Mouse (Mus musculus): Measurements from ENCODE around the gene Akap8. TPM values are rescaled to one million over a fixed set of nuclear protein-coding genes. Genes with fewer than 3 reads are reported as not detected.

Gene Akap8
- total RNA-seq, 1 experiment: 156 TPM

DNA sequence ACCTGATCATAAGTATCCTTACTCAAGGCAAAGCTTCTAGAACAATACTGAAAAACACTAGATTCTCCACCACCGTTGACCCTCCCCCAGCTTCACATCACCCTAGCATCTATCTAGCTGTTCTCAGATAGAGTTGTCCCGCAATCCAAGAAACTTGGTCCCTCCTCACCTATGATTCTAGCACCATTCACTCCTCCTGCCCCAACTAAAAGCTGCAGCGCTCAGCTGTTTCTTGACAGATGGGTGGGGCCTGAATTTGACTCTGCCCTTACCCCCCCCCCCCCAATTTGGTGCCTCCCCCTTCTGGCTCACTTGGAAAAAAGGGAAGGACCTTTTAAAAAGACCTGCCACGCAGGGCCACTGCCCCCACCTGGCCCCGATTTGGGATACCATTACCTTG lies 43.8 kb upstream of the Akap8 start:
- no peaks in the 10 kb centered on the region for H3K9me3 ChIP-seq (ENCODE audit: control insufficient read depth, insufficient read depth, low read depth, low read length)
- H3K27ac ChIP-seq (ENCODE audit: insufficient read depth, low read depth, low read length, poor library complexity, severe bottlenecking): no peak overlapping the region
- no peak for DNase-seq (ENCODE audit: low read depth, low spot score)
- peak overlapping the region; percentile 97 to 99; a peak in 3 of 4 replicates for H3K4me3 ChIP-seq (ENCODE audit: insufficient read depth in 1 of 2, low read depth in 1 of 2, low read length in 2 of 2, poor library complexity in 1 of 2, severe bottlenecking in 1 of 2)
- in situ Hi-C loops (cut with MboI; ENCODE audit: low sequenced_read_pairs in 2 of 2, unreplicated experiment in 2 of 2): no loop called here
- H3K36me3 ChIP-seq (ENCODE audit: control insufficient read depth, insufficient read depth, low read length, poor library complexity, severe bottlenecking): peaks cover 14% of the 10 kb centered on the region
- no peak overlapping the region; the same call in 1 of the 2 replicates for H3K9ac ChIP-seq (ENCODE audit: insufficient read depth, low read depth, low read length, poor library complexity, severe bottlenecking)
- peaks cover 2 to 11% of the 10 kb centered on the region in 2 experiments; a peak in 3 of 4 replicates for H3K4me1 ChIP-seq (ENCODE audit: control insufficient read depth in 2 of 2, insufficient read depth in 2 of 2, low read length in 2 of 2, poor library complexity in 1 of 2)
- TF ChIP-seq CHD2 (IDR thresholded peaks at IDR 0.05; ENCODE audit: low read depth, low read length) (no peak), MAFK (IDR thresholded peaks at IDR 0.05; ENCODE audit: insufficient read depth, low read depth, low read length) (no peak), HCFC1 (IDR thresholded peaks at IDR 0.05; ENCODE audit: borderline replicate concordance, insufficient read depth, low read length) (no peak)

DNA sequence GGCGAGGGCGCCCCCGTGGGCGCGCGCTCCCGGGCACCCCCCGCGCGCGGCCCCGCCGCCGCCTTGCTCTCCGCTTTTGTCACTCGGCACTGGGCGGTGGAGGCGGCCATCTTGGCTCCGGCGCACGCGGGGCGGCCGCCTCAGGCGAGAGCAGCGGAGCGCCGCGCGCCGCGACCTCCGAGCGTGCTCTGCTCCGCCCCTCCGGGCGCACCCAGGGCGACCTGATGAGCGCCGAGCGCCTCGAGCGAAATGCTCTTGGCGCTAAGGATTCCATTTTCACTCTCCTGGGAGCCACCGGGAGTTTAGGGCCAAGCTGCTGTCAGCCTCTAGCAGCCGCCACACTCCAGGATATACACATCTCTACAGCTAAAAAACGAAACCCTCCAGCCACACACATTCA lies 43.3 kb upstream of the Akap8 start:
- TF ChIP-seq MAFK (IDR thresholded peaks at IDR 0.05; ENCODE audit: insufficient read depth, low read depth, low read length) (no peak), HCFC1 (IDR thresholded peaks at IDR 0.05; ENCODE audit: borderline replicate concordance, insufficient read depth, low read length) (peak; percentile 81)
- peak; percentile 75 for DNase-seq (ENCODE audit: low read depth, low spot score)
- H3K4me3 ChIP-seq (ENCODE audit: insufficient read depth in 1 of 2, low read depth in 1 of 2, low read length in 2 of 2, poor library complexity in 1 of 2, severe bottlenecking in 1 of 2): peak overlapping the region; percentile 97 to 99
- H3K9me3 ChIP-seq (ENCODE audit: control insufficient read depth, insufficient read depth, low read depth, low read length): no peaks in the 10 kb centered on the region
- peaks cover 2 to 11% of the 10 kb centered on the region in 2 experiments; a peak in 3 of 4 replicates for H3K4me1 ChIP-seq (ENCODE audit: control insufficient read depth in 2 of 2, insufficient read depth in 2 of 2, low read length in 2 of 2, poor library complexity in 1 of 2)
- peak overlapping the region; percentile 96 for H3K9ac ChIP-seq (ENCODE audit: insufficient read depth, low read depth, low read length, poor library complexity, severe bottlenecking)
- peak overlapping the region; percentile 21; the same call in 1 of the 2 replicates for H3K27ac ChIP-seq (ENCODE audit: insufficient read depth, low read depth, low read length, poor library complexity, severe bottlenecking)
- H3K36me3 ChIP-seq (ENCODE audit: control insufficient read depth, insufficient read depth, low read length, poor library complexity, severe bottlenecking): peaks cover 19% of the 10 kb centered on the region
- in situ Hi-C loops (cut with MboI; ENCODE audit: low sequenced_read_pairs in 2 of 2, unreplicated experiment in 2 of 2): no loop called here

GRCm38 (mm10) chr17:32363821-32364301 lies 42.8 kb upstream of the Akap8 start:
- no peak for TF ChIP-seq MAFK (IDR thresholded peaks at IDR 0.05; ENCODE audit: insufficient read depth, low read depth, low read length)
- TF ChIP-seq ZNF384 (IDR thresholded peaks at IDR 0.05; ENCODE audit: low read depth, low read length): no peak
- no peak for TF ChIP-seq CHD2 (IDR thresholded peaks at IDR 0.05; ENCODE audit: low read depth, low read length)
- no peak for TF ChIP-seq ZC3H11A (IDR thresholded peaks at IDR 0.05; ENCODE audit: borderline replicate concordance, low read depth, low read length)
- no peak for TF ChIP-seq HCFC1 (IDR thresholded peaks at IDR 0.05; ENCODE audit: borderline replicate concordance, insufficient read depth, low read length)
- in situ Hi-C loops (cut with MboI; ENCODE audit: low sequenced_read_pairs in 2 of 2, unreplicated experiment in 2 of 2): no loop called here
- Histone ChIP-seq H3K36me3 (ENCODE audit: control insufficient read depth, insufficient read depth, low read length, poor library complexity, severe bottlenecking) (peaks cover 23% of the 10 kb centered on the region), H3K9ac (ENCODE audit: insufficient read depth, low read depth, low read length, poor library complexity, severe bottlenecking) (peak overlapping the region; percentile 96), H3K4me1 (ENCODE audit: control insufficient read depth in 2 of 2, insufficient read depth in 2 of 2, low read length in 2 of 2, poor library complexity in 1 of 2) (peaks cover 2 to 11% of the 10 kb centered on the region in 2 experiments; a peak in 3 of 4 replicates), H3K27ac (ENCODE audit: insufficient read depth, low read depth, low read length, poor library complexity, severe bottlenecking) (peak overlapping the region; percentile 21; the same call in 1 of the 2 replicates), H3K9me3 (ENCODE audit: control insufficient read depth, insufficient read depth, low read depth, low read length) (no peaks in the 10 kb centered on the region), H3K4me3 (ENCODE audit: insufficient read depth in 1 of 2, low read depth in 1 of 2, low read length in 2 of 2, poor library complexity in 1 of 2, severe bottlenecking in 1 of 2) (peak overlapping the region; percentile 97 to 99)
- DNase-seq (ENCODE audit: low read depth, low spot score): no peak

DNA sequence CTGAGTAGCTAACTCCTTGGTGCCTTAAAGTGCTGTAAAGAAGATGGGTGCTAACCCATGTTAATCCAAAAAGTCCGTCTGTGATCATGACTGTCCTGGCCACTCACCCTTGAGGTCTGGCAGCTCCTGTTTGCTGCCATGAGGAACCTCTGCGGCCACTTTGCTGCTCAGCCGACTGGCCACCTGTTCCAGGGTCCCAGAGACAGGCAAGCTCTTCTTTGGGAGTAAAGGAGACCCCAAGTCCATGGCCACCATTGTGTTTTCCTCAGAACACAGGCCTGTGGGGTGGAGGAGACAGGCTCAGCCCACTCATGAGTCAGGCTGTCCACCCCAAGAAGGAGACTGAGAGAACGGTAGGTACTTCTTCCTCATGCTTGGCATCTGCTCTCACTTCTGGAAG lies 41.6 kb upstream of the Akap8 start:
- DNase-seq (ENCODE audit: low read depth, low spot score): no peak
- H3K9ac ChIP-seq (ENCODE audit: insufficient read depth, low read depth, low read length, poor library complexity, severe bottlenecking): no peak overlapping the region
- H3K4me1 ChIP-seq (ENCODE audit: control insufficient read depth in 2 of 2, insufficient read depth in 2 of 2, low read length in 2 of 2, poor library complexity in 1 of 2): peaks cover 2 to 13% of the 10 kb centered on the region in 2 experiments; a peak in 3 of 4 replicates
- H3K36me3 ChIP-seq (ENCODE audit: control insufficient read depth, insufficient read depth, low read length, poor library complexity, severe bottlenecking): peaks cover 33% of the 10 kb centered on the region
- TF ChIP-seq ZNF384 (IDR thresholded peaks at IDR 0.05; ENCODE audit: low read depth, low read length) (no peak), MAFK (IDR thresholded peaks at IDR 0.05; ENCODE audit: insufficient read depth, low read depth, low read length) (no peak), HCFC1 (IDR thresholded peaks at IDR 0.05; ENCODE audit: borderline replicate concordance, insufficient read depth, low read length) (no peak), CHD2 (IDR thresholded peaks at IDR 0.05; ENCODE audit: low read depth, low read length) (no peak), ZC3H11A (IDR thresholded peaks at IDR 0.05; ENCODE audit: borderline replicate concordance, low read depth, low read length) (no peak)
- H3K27ac ChIP-seq (ENCODE audit: insufficient read depth, low read depth, low read length, poor library complexity, severe bottlenecking): no peak overlapping the region
- H3K4me3 ChIP-seq (ENCODE audit: insufficient read depth in 1 of 2, low read depth in 1 of 2, low read length in 2 of 2, poor library complexity in 1 of 2, severe bottlenecking in 1 of 2): no peak overlapping the region
- in situ Hi-C loops (cut with MboI; ENCODE audit: low sequenced_read_pairs in 2 of 2, unreplicated experiment in 2 of 2): no loop called here
- no peaks in the 10 kb centered on the region for H3K9me3 ChIP-seq (ENCODE audit: control insufficient read depth, insufficient read depth, low read depth, low read length)

DNA sequence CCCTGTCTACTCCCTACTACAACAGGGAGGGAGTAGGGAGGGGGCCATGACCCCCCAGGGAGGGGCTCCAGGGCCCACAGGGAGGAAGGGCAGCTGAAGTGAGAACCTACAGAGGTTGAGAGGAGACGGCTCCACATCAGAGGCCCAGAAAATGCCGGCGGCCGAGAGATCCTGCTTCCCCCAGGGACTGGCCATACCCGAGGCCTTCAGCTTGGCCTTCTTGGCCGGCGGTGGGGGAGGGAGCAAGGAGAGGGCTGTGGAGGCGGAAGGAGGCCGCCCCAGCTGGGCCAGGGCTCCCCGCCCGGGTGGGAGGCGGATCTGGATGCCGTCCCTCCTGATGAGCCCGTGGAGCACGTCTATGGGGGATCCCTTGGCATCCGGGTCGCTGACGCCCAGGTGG lies 38.9 kb upstream of the Akap8 start:
- Histone ChIP-seq H3K27ac (ENCODE audit: insufficient read depth, low read depth, low read length, poor library complexity, severe bottlenecking) (no peak overlapping the region), H3K4me1 (ENCODE audit: control insufficient read depth in 2 of 2, insufficient read depth in 2 of 2, low read length in 2 of 2, poor library complexity in 1 of 2) (peaks cover 0 to 14% of the 10 kb centered on the region in 2 experiments; a peak in 2 of 4 replicates), H3K9ac (ENCODE audit: insufficient read depth, low read depth, low read length, poor library complexity, severe bottlenecking) (0 out of 2 replicates have a peak overlapping the region, but pooled peaks have one; percentile 16), H3K36me3 (ENCODE audit: control insufficient read depth, insufficient read depth, low read length, poor library complexity, severe bottlenecking) (peaks cover 56% of the 10 kb centered on the region), H3K9me3 (ENCODE audit: control insufficient read depth, insufficient read depth, low read depth, low read length) (no peaks in the 10 kb centered on the region), H3K4me3 (ENCODE audit: insufficient read depth in 1 of 2, low read depth in 1 of 2, low read length in 2 of 2, poor library complexity in 1 of 2, severe bottlenecking in 1 of 2) (no peak overlapping the region)
- no peak for DNase-seq (ENCODE audit: low read depth, low spot score)
- TF ChIP-seq ZC3H11A (IDR thresholded peaks at IDR 0.05; ENCODE audit: borderline replicate concordance, low read depth, low read length): no peak
- TF ChIP-seq HCFC1 (IDR thresholded peaks at IDR 0.05; ENCODE audit: borderline replicate concordance, insufficient read depth, low read length): no peak
- in situ Hi-C loops (cut with MboI; ENCODE audit: low sequenced_read_pairs in 2 of 2, unreplicated experiment in 2 of 2): no loop called here
